Mouse (Mus musculus): ENCODE measurements at regions not wholly inside any gene's neighbourhood (a gene's known extent, or its start where the extent isn't known, plus 50 kb on each side); places are given as distances from the start of the nearest gene placed in this dataset.

- TF ChIP-seq CTCF (IDR thresholded peaks at IDR 0.05; ENCODE audit: low read depth, low read length) (no peak), GATA1 (IDR thresholded peaks at IDR 0.05; ENCODE audit: borderline replicate concordance, low read length) (no peak), POLR2AphosphoS5 (IDR thresholded peaks at IDR 0.05; ENCODE audit: insufficient replicate concordance, low read depth, low read length) (no peak)
Measured at GRCm38 (mm10) chr12:54280457-54280856, 76.8 kb upstream of the Egln3 start.

All from G1E (cell line).